Mouse (Mus musculus): ENCODE measurements around the gene Txlna. TPM values are rescaled to one million over a fixed set of nuclear protein-coding genes. Genes with fewer than 3 reads are reported as not detected.

The Txlna gene
- polyA plus RNA-seq, 1 experiment: 70.8 TPM

DNA sequence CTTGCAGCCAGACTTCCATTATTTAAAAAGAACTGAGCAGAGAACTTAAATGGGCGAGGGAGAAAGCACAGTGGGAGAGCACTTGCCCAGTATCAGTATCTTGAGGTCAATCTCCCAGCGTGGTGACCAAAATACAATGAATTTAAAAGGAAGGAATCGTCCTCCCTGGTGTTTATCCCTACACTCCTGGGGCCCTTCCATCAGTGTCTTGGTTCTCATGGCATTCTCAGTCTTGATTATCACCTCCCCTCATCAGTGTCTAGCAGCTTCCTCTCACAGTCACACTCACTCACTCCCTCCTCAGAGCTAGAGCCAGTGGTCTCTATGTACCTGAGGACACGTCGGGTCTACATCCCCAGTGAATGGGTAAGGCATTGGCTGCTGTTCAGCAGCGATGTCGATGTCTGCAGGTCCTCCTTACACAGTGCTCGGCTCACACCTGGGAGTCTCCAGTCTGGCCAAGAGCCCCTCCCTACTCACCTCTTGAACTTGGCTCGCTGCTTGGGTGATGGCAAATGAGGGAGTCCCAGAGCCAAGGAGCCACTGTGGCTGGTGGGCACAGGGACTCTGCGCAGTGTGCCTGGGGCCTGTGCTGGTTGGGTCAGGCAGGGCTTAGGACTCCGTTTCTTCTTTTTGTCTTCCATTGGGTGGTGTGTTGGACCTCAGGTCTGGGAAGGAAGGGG lies 18.6 kb downstream of the Txlna start:
- Histone ChIP-seq H3K27me3 (ENCODE audit: control insufficient read depth, insufficient read depth, low read length) (no peaks in the 10 kb centered on the region), H3K27ac (ENCODE audit: control insufficient read depth, insufficient read depth, low read length) (no peak overlapping the region), H3K4me3 (ENCODE audit: control insufficient read depth, insufficient read depth, low read length) (no peak overlapping the region), H3K4me1 (replicated peaks; ENCODE audit: control insufficient read depth, insufficient read depth, low read length) (peaks cover 36% of the 10 kb centered on the region), H3K36me3 (ENCODE audit: control insufficient read depth, insufficient read depth, low read length) (no peaks in the 10 kb centered on the region)
- DNase-seq: no peak
- TF ChIP-seq POLR2A (IDR thresholded peaks at IDR 0.05; ENCODE audit: control insufficient read depth, extremely low read depth, insufficient read depth, low read length, poor library complexity) (no peak), CTCF (IDR thresholded peaks at IDR 0.05; ENCODE audit: borderline replicate concordance, control insufficient read depth, extremely low read depth, insufficient read depth, low read length, poor library complexity) (no peak)
- WGBS: 93% methylated on average over 11 of the region's 11 CpGs

DNA sequence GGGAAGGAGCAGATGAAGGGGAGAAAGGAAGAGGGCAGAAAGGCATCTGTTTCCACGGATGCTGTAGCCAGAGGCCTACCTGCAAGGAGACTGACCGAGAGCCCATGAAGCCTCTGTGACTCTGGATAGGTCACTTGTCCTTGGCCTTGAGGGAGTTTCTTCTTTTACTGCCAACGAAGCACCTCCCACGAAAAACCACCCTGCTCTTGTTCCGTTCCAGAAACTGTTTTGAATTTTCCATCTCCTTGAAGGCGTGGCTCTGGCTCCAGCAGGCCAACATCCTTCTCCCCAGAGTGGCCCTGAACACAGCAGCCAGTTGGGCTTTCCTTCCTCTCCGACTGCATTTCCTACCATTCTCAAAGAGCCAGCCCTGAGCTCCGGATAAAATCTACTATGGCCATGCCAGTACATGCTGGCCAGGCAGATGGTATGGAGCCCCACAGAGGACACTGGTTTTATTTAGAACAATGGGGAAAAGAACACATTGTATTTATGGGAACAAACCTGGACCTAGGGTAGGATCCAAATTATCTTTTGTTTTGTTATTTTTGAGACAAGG lies 19.5 kb downstream of the Txlna start:
- 88% methylated on average over 8 of the region's 8 CpGs for WGBS
- Histone ChIP-seq H3K36me3 (ENCODE audit: control insufficient read depth, insufficient read depth, low read length) (no peaks in the 10 kb centered on the region), H3K27me3 (ENCODE audit: control insufficient read depth, insufficient read depth, low read length) (no peaks in the 10 kb centered on the region), H3K4me3 (ENCODE audit: control insufficient read depth, insufficient read depth, low read length) (no peak overlapping the region), H3K27ac (ENCODE audit: control insufficient read depth, insufficient read depth, low read length) (no peak overlapping the region), H3K4me1 (replicated peaks; ENCODE audit: control insufficient read depth, insufficient read depth, low read length) (peaks cover 36% of the 10 kb centered on the region)
- no peak for DNase-seq
- TF ChIP-seq CTCF (IDR thresholded peaks at IDR 0.05; ENCODE audit: borderline replicate concordance, control insufficient read depth, extremely low read depth, insufficient read depth, low read length, poor library complexity) (no peak), POLR2A (IDR thresholded peaks at IDR 0.05; ENCODE audit: control insufficient read depth, extremely low read depth, insufficient read depth, low read length, poor library complexity) (no peak)

DNA sequence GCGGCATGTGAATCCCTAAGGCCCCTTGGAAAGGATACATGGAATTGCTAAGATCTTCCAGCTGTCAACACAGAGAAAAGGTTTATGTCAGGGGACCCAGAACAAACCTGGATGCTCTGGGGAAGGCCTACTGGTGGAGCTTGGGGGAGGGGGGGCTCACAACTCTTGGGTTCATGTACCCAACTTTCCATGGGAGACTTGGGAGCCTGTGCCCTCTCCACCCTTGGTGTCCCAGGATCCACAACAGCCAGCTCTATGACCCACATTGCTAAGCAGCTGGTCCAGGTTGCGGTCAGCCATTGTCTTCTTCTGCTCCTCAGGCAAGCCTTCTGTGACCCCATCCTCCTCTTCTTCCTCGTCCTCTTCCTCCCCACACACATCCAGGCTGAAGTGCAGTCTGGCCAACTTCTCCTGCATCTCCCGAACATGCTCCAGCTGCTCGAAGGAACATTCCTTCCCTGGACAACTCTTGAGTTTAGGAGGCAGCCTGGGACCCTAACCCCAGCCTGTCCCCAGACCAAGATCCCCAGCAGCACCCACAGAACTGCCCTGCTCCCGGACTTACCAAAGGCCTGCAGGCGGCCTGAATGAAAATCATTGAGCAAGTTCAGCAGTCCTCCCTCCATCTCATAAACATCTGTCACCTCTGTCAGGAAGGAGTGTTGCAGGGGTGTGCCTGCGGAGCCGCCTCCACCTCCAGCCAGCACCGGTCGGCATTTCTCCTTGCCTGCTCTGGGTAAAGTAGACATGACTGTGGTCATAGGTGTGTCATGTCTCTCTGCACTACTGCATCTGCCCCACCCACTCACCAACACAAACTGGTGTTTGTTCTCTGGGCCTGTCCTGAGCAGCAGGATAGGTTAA lies 20.2 kb downstream of the Txlna start:
- no peaks in the 10 kb centered on the region for H3K36me3 ChIP-seq (ENCODE audit: control insufficient read depth, insufficient read depth, low read length)
- H3K4me1 ChIP-seq (replicated peaks; ENCODE audit: control insufficient read depth, insufficient read depth, low read length): peaks cover 36% of the 10 kb centered on the region
- H3K27ac ChIP-seq (ENCODE audit: control insufficient read depth, insufficient read depth, low read length): no peak overlapping the region
- no peaks in the 10 kb centered on the region for H3K27me3 ChIP-seq (ENCODE audit: control insufficient read depth, insufficient read depth, low read length)
- no peak overlapping the region for H3K4me3 ChIP-seq (ENCODE audit: control insufficient read depth, insufficient read depth, low read length)
- TF ChIP-seq CTCF (IDR thresholded peaks at IDR 0.05; ENCODE audit: borderline replicate concordance, control insufficient read depth, extremely low read depth, insufficient read depth, low read length, poor library complexity): no peak
- no peak for TF ChIP-seq POLR2A (IDR thresholded peaks at IDR 0.05; ENCODE audit: control insufficient read depth, extremely low read depth, insufficient read depth, low read length, poor library complexity)
- 95% methylated on average over 11 of the region's 11 CpGs for WGBS
- no peak for DNase-seq

GRCm38 (mm10) chr4:129618786-129619691 lies 21.8 kb downstream of the Txlna start, which contains the start of gene Iqcc:
Gene Iqcc (minus strand): TSS chr4:129619099.
- peak; percentile 30; the same call in 1 of the 2 replicates for TF ChIP-seq CTCF (IDR thresholded peaks at IDR 0.05; ENCODE audit: borderline replicate concordance, control insufficient read depth, extremely low read depth, insufficient read depth, low read length, poor library complexity)
- TF ChIP-seq POLR2A (IDR thresholded peaks at IDR 0.05; ENCODE audit: control insufficient read depth, extremely low read depth, insufficient read depth, low read length, poor library complexity): peak; percentile 94
- peaks cover 23% of the 10 kb centered on the region for H3K4me1 ChIP-seq (replicated peaks; ENCODE audit: control insufficient read depth, insufficient read depth, low read length)
- H3K4me3 ChIP-seq (ENCODE audit: control insufficient read depth, insufficient read depth, low read length): peak within 1 kb of the TSS; percentile 76
- H3K27me3 ChIP-seq (ENCODE audit: control insufficient read depth, insufficient read depth, low read length): no peaks in the 10 kb centered on the region
- WGBS: 6% methylated on average over 44 of the region's 44 CpGs
- DNase-seq: peak; percentile 96
- H3K27ac ChIP-seq (ENCODE audit: control insufficient read depth, insufficient read depth, low read length): peak within 1 kb of the TSS; percentile 84
- H3K36me3 ChIP-seq (ENCODE audit: control insufficient read depth, insufficient read depth, low read length): no peaks in the 10 kb centered on the region

DNA sequence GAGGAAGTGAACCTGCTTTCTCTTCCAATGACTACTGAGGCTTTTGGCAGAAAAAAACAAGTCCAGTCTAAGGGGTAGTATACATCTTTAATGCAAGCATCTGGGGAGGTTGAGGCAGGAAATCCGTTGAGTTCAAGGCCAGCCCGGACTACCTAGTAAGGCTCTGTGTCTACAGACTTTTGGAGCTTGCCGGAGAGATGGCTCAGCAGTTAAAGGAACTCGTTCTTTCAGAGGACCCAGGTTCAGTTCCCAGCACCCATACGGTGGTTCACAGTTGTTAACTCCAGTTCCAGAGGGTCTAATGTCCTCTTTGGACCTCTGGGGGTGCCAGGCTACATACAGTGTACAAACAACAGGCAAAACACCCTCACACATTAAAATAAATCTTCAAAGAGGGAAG lies 22.8 kb downstream of the Txlna start:
- Histone ChIP-seq H3K36me3 (ENCODE audit: control insufficient read depth, insufficient read depth, low read length) (no peaks in the 10 kb centered on the region), H3K4me1 (replicated peaks; ENCODE audit: control insufficient read depth, insufficient read depth, low read length) (peaks cover 25% of the 10 kb centered on the region), H3K4me3 (ENCODE audit: control insufficient read depth, insufficient read depth, low read length) (peak overlapping the region; percentile 76; the same call in 1 of the 2 replicates), H3K27me3 (ENCODE audit: control insufficient read depth, insufficient read depth, low read length) (no peaks in the 10 kb centered on the region), H3K27ac (ENCODE audit: control insufficient read depth, insufficient read depth, low read length) (no peak overlapping the region)
- WGBS: 97% methylated on average over 5 of the region's 5 CpGs
- DNase-seq: no peak
- no peak for TF ChIP-seq CTCF (IDR thresholded peaks at IDR 0.05; ENCODE audit: borderline replicate concordance, control insufficient read depth, extremely low read depth, insufficient read depth, low read length, poor library complexity)
- TF ChIP-seq POLR2A (IDR thresholded peaks at IDR 0.05; ENCODE audit: control insufficient read depth, extremely low read depth, insufficient read depth, low read length, poor library complexity): no peak
